Mouse (Mus musculus) stomach, postnatal 0 days (tissue): Measurements from ENCODE around the gene Stx6. TPM values are rescaled to one million over a fixed set of nuclear protein-coding genes. Genes with fewer than 3 reads are reported as not detected.

Experiments
- ATAC-seq: fragments of 200-750 bp; cut with Nextera tagmentation; 2 replicates; pipeline ENCODE4 v1.8.0; 2017; ENCODE audit not compliant: low FRiP score, low TSS enrichment
- DNase-seq: peaks from one replicate; pipeline ENCODE4 v3.0.0-alpha.2; 2016; ENCODE audit warnings: low spot score
- H3K27ac ChIP-seq: fragments of 300-500 bp; sonication (generic); replicated peaks from 2 replicates; pipeline ENCODE4 v1.5.1; 2014; ENCODE audit warnings: mild to moderate bottlenecking, control low read depth
- H3K27me3 ChIP-seq: fragments of 300-500 bp; sonication (generic); 2 replicates; pipeline ENCODE4 v1.6.1; 2014; ENCODE audit warnings: low read length; ENCODE audit not compliant: control insufficient read depth, insufficient read depth
- H3K36me3 ChIP-seq: fragments of 300-500 bp; sonication (generic); 2 replicates; pipeline ENCODE4 v1.6.1; 2014; ENCODE audit warnings: low read length, mixed read lengths; ENCODE audit not compliant: control insufficient read depth, insufficient read depth
- H3K4me1 ChIP-seq: fragments of 300-500 bp; sonication (generic); replicated peaks from 2 replicates; pipeline ENCODE4 v1.6.1; 2014; ENCODE audit warnings: antibody characterized with exemption; ENCODE audit not compliant: control insufficient read depth, insufficient read depth
- H3K4me2 ChIP-seq: fragments of 300-500 bp; sonication (generic); replicated peaks from 2 replicates; pipeline ENCODE4 v1.6.1; 2014; ENCODE audit warnings: low read depth, mild to moderate bottlenecking, control low read depth, moderate library complexity
- H3K4me3 ChIP-seq: fragments of 300-500 bp; sonication (generic); 2 replicates; pipeline ENCODE4 v1.5.1; 2014; ENCODE audit warnings: low read depth, low read length, control low read depth
- H3K9ac ChIP-seq: fragments of 300-500 bp; sonication (generic); 2 replicates; pipeline ENCODE4 v1.6.1; 2014; ENCODE audit warnings: mild to moderate bottlenecking, low read length, control low read depth, mixed read lengths
- H3K9me3 ChIP-seq: fragments of 300-500 bp; sonication (generic); 2 replicates; pipeline ENCODE4 v1.6.1; 2016; ENCODE audit warnings: low read length; ENCODE audit not compliant: control insufficient read depth
- CTCF ChIP-seq: IDR thresholded peaks from 2 replicates; pipeline ENCODE4 v1.5.1; 2016; ENCODE audit warnings: antibody characterized with exemption, low read depth, mild to moderate bottlenecking, moderate library complexity
- EP300 ChIP-seq: optimal IDR thresholded peaks from 2 replicates; pipeline ENCODE3; 2016; ENCODE audit warnings: antibody characterized with exemption
- WGBS: fragments of 180-500 bp; shearing (Covaris S2); extraction: QIAGEN DNeasy Blood & Tissue Kit; methylation state at CpG from one replicate; pipeline ENCODE4 v1.1.7; 2014; 5-methylcytosine and 5-hydroxymethylcytosine counted together
- polyA plus RNA-seq: library from polyadenylated mRNA; unstranded; fragments of >200 nt; fragmentation: Nextera tagmentation; extraction: Ambion mirVana; gene quantifications from 2 replicates; pipeline ENCODE4 v1.2.1, GENCODE M21; 2015

Stx6 gene
- polyA plus RNA-seq, 1 experiment from 2014 or later = 39.0 TPM

DNA sequence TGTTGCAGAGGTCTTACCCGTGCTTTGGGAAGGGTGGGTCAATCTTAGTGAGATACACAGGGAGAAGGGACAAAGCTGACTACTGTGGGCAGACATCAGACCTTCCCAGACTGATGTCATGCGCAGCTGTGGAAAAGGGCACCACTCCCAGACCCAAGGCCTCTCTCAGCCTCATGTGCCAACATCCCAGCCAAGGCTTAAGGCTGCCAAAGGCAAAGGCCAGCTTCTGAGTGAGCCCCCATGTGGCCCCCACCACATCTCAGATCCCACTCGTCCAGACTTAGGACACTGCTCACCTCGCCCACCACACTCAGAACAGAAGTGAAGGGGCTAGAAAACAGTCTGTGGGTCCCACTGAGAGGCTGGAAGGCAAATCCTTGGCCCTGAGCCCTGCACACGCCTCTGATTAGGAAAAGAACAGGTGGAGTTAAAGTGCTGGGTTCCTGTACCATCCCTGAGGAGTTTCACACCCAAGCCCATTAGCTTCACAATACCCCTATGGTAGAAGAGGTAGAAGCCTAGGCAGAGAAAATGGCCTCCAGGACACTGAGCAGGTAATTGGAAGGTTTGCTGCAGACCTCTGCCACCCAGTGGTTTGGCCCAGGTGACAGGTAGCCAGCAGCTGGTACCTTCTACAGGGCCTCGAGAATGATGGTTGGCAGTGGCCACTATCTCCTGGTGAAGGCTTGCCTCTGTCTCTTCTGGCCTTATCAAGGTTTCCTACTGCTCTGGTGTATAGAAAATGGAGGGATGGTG is 81.6 kb downstream of the Stx6 start:
- H3K4me3 ChIP-seq = no peak overlapping the region
- H3K4me1 ChIP-seq = no peaks in the 10 kb centered on the region
- no peak overlapping the region for H3K27ac ChIP-seq
- DNase-seq (no peak), ATAC-seq (no peak)
- no peaks in the 10 kb centered on the region for H3K27me3 ChIP-seq
- 75% methylated on average over 6 of the region's 6 CpGs for WGBS
- TF ChIP-seq EP300 (no peak), CTCF (no peak)
- no peaks in the 10 kb centered on the region for H3K36me3 ChIP-seq
- H3K4me2 ChIP-seq = no peak overlapping the region
- H3K9me3 ChIP-seq = no peaks in the 10 kb centered on the region
- H3K9ac ChIP-seq = no peak overlapping the region

DNA sequence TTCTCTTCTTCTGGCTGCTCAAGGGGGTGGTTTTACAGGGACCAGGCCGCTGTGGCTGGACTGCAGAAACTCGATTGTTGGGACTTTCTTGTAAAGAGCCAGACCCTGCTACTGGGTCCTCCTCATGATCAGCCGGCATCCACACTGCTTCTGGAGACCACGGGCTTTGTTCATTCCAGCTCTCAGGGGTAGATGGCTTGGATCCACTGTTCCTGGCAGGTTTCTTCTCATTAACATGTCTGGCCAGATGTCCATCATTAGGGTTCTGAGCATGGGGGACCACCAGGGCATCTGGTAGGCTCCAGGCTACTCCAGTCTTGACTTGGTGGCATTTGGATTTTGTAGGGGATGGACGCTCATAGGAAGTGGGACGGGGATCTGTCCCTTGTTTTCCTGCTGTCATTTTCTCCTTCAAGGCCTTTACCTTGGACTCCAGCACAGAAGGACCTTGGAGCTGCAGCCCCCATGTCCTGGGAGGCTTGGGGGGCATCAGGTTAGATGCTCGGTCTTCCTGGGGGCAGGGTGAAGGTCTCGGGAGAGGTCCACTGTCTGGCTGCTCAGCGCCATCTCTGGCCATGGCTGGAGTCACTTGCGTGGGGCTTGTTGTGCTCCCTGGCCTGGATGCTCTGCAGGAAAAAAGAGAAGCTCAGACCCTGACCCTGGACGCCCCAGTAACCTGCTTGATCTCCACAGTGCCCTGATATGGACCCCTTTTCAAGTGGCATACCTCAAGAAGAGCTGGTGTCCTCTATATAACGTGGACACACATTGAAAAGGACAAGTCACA is 83.4 kb downstream of the Stx6 start:
- TF ChIP-seq EP300 (no peak), CTCF (no peak)
- WGBS = 82% methylated on average over 12 of the region's 12 CpGs
- Histone ChIP-seq H3K9ac (no peak overlapping the region), H3K27ac (no peak overlapping the region), H3K27me3 (no peaks in the 10 kb centered on the region), H3K4me3 (no peak overlapping the region), H3K4me1 (no peaks in the 10 kb centered on the region), H3K36me3 (no peaks in the 10 kb centered on the region), H3K9me3 (no peaks in the 10 kb centered on the region), H3K4me2 (no peak overlapping the region)
- no peak for ATAC-seq
- no peak for DNase-seq

DNA sequence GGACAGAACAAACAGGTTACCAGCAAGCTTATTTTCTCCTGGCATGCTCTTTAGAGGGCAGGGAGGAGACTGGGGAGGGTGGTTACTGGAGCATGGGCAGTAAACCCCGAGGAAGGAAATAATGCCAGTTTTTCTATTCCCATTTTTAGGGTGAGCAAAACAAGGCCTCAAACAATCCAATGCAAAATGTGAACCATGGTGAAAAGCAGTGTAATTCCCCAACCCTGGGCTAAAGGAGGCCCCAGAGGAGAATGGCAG is 83.9 kb downstream of the Stx6 start:
- Histone ChIP-seq H3K27me3 (no peaks in the 10 kb centered on the region), H3K4me2 (no peak overlapping the region), H3K9me3 (no peaks in the 10 kb centered on the region), H3K36me3 (no peaks in the 10 kb centered on the region), H3K9ac (no peak overlapping the region), H3K27ac (no peak overlapping the region), H3K4me1 (no peaks in the 10 kb centered on the region), H3K4me3 (no peak overlapping the region)
- 64% methylated on average over 1 of the region's 1 CpGs for WGBS
- TF ChIP-seq CTCF (no peak), EP300 (no peak)
- ATAC-seq (no peak), DNase-seq (no peak)

DNA sequence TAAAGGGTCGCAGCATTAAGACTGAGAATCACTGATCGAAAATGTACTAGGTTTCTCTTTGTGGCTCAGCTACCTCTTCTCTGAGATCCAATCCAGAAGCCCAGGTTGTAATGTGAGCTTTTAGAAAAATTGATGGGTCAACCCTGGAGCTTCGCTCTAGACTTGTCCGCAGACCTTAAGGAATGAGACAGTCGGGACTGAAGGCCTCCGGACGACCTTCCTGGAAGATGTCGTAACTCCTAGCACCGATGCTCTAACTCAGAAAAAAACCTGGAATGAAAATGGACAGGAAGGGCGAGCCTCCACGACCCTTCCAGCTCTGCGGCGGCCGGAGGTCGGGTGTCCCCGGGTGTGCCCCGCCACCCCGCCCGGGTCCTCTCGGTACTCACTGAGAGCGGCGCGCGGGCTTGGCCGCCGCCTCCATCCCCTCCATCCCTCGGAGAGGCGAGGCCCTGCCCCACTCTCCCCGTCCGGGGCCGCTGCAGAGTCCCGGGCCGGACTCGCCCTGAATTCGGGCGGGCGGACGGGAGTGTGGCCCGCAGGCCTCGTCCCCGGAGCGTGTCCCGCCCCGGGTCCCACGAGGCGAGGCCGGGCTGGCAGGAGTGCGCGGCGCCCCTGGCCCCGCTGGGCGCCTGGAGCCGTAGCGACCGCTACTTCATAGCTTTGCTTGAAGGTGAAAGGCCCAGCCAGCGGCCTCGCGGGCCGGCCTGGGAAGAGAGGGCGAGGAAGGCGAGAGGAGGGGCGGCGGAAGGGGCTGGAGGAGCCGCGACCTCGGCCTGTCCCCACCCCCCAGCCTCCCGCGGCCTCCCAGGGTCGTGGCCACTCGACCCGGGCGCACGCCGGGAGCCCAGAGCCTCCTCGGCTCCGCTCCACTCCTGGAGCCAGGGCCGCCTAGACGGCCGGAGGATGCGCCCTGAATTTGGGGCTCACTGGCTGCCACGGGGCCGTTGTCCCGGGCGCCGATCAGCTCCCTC is 85.6 kb downstream of the Stx6 start, which contains the start of gene BC034090:
Gene BC034090, minus strand, starts transcription at position 648 of the 974 bp plus-strand sequence.
- H3K9me3 ChIP-seq = no peaks in the 10 kb centered on the region
- DNase-seq = peak; percentile 41
- TF ChIP-seq CTCF (peak; percentile 10; the same call in 1 of the 2 replicates), EP300 (no peak)
- ATAC-seq = peak; percentile 80
- H3K4me3 ChIP-seq = peak within 1 kb of the TSS; percentile 56
- peak within 1 kb of the TSS; percentile 87 for H3K27ac ChIP-seq
- no peaks in the 10 kb centered on the region for H3K27me3 ChIP-seq
- H3K36me3 ChIP-seq = no peaks in the 10 kb centered on the region
- H3K4me2 ChIP-seq = peak within 1 kb of the TSS; percentile 71
- WGBS = 3% methylated on average over 75 of the region's 85 CpGs
- H3K9ac ChIP-seq = peak within 1 kb of the TSS; percentile 86
- H3K4me1 ChIP-seq = no peaks in the 10 kb centered on the region

DNA sequence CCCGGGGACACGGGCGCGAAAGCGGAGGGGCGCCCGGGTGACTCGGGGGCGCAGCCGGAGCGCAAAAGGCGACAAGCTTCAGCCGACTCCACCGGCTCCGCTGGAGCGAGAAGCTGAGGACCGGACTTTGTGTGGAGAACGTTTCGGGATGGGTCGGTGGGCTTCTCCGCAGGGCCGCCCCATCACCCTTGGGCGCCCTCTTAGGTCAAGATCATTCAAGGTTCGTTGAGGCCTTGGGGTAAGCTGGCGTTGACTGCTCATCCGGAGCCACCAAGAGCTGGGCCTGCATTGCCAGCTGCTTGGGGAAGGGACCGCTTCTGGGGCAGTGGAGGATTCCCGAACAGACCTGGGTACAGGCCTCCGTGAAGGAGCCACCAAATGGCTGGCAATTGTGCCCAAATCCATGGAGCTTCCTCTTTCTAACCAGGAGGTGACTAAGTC is 86.3 kb downstream of the Stx6 start:
- H3K9ac ChIP-seq = peak overlapping the region; percentile 86
- no peak for ATAC-seq

More for the DNA sequence above, 86.3 kb downstream of the Stx6 start:
- Histone ChIP-seq H3K4me1 (no peaks in the 10 kb centered on the region), H3K9me3 (no peaks in the 10 kb centered on the region), H3K27me3 (no peaks in the 10 kb centered on the region), H3K36me3 (no peaks in the 10 kb centered on the region), H3K4me2 (peak overlapping the region; percentile 71), H3K27ac (peak overlapping the region; percentile 87), H3K4me3 (peak overlapping the region; percentile 56)
- TF ChIP-seq CTCF (no peak), EP300 (no peak)
- DNase-seq = no peak
- 11% methylated on average over 28 of the region's 29 CpGs for WGBS
